Mouse (Mus musculus) myocyte (in vitro differentiated cells): ENCODE measurements around the gene BC051019. TPM values are rescaled to one million over a fixed set of nuclear protein-coding genes. Genes with fewer than 3 reads are reported as not detected.

ENCODE experiments used
- H3K27me3 ChIP-seq: one replicate; pipeline ENCODE4 v1.6.1; 2011; ENCODE audit not compliant: control insufficient read depth, insufficient read depth, insufficient read length
- H3K36me3 ChIP-seq: one replicate; pipeline ENCODE4 v1.6.1; 2011; ENCODE audit not compliant: control insufficient read depth, insufficient read depth
- H3K4me2 ChIP-seq: one replicate; pipeline ENCODE4 v1.6.1; 2011; ENCODE audit warnings: low read depth, control low read depth
- H3K4me3 ChIP-seq: one replicate; pipeline ENCODE4 v1.5.1; 2011; ENCODE audit warnings: mild to moderate bottlenecking, control low read depth, moderate library complexity
- H3K79me2 ChIP-seq: one replicate; pipeline ENCODE4 v1.6.1; 2011; ENCODE audit not compliant: control insufficient read depth, insufficient read depth
- H3ac ChIP-seq: one replicate; pipeline ENCODE4 v1.6.1; 2011; ENCODE audit not compliant: control insufficient read depth, insufficient read length
- CEBPB ChIP-seq: IDR thresholded peaks from 2 replicates; pipeline ENCODE4 v1.6.1; 2011; ENCODE audit warnings: mild to moderate bottlenecking, moderate library complexity; ENCODE audit not compliant: poor library complexity, insufficient read depth, severe bottlenecking
- E2F4 ChIP-seq: IDR thresholded peaks from one replicate; pipeline ENCODE4 v1.6.1; 2011; ENCODE audit warnings: mild to moderate bottlenecking, control low read depth, moderate library complexity; ENCODE audit not compliant: insufficient read depth
- MAX ChIP-seq: IDR thresholded peaks from one replicate; pipeline ENCODE4 v1.6.1; 2011; ENCODE audit warnings: low read depth, mild to moderate bottlenecking, control low read depth
- MYOD1 ChIP-seq, 3 experiments: IDR thresholded peaks; one replicate each; pipeline ENCODE4 v1.6.1; 2011; ENCODE audit warnings: control low read depth in 2 of 3, low read depth in 2 of 3, mild to moderate bottlenecking in 2 of 3, moderate library complexity in 1 of 3; ENCODE audit not compliant: insufficient read length in 2 of 3, control insufficient read depth in 1 of 3
- MYOG ChIP-seq, 3 experiments: IDR thresholded peaks; one replicate each; pipeline ENCODE4 v1.6.1; 2011; ENCODE audit warnings: control low read depth in 2 of 3, low read depth in 2 of 3, mild to moderate bottlenecking in 2 of 3; ENCODE audit not compliant: insufficient read length in 2 of 3, control insufficient read depth in 1 of 3, insufficient read depth in 1 of 3
- POLR2A ChIP-seq: IDR thresholded peaks from one replicate; pipeline ENCODE4 v1.6.1; 2011; ENCODE audit warnings: low read depth, mild to moderate bottlenecking, control low read depth, moderate library complexity; ENCODE audit not compliant: insufficient read length
- POLR2AphosphoS2 ChIP-seq: IDR thresholded peaks from one replicate; pipeline ENCODE4 v1.6.1; 2011; ENCODE audit warnings: low read depth, control low read depth; ENCODE audit not compliant: insufficient read length
- REST ChIP-seq: IDR thresholded peaks from one replicate; pipeline ENCODE4 v1.6.1; 2011; ENCODE audit warnings: mild to moderate bottlenecking, control low read depth, moderate library complexity; ENCODE audit not compliant: insufficient read depth, insufficient read length
- SRF ChIP-seq: IDR thresholded peaks from one replicate; pipeline ENCODE4 v1.6.1; 2011; ENCODE audit warnings: low read depth; ENCODE audit not compliant: control insufficient read depth, insufficient read length
- TCF12 ChIP-seq: IDR thresholded peaks from one replicate; pipeline ENCODE4 v1.6.1; 2011; ENCODE audit warnings: mild to moderate bottlenecking, control low read depth; ENCODE audit not compliant: poor library complexity, insufficient read depth, severe bottlenecking
- TCF3 ChIP-seq: IDR thresholded peaks from one replicate; pipeline ENCODE4 v1.6.1; 2011; ENCODE audit warnings: low read depth, control low read depth; ENCODE audit not compliant: insufficient read length
- USF1 ChIP-seq: IDR thresholded peaks from one replicate; pipeline ENCODE4 v1.6.1; 2011; ENCODE audit warnings: low read depth, mild to moderate bottlenecking, control low read depth, moderate library complexity
- polyA plus RNA-seq: library from polyadenylated mRNA; unstranded; fragments of >200 nt; fragmentation: generic; extraction: Trizol; gene quantifications from one replicate; pipeline ENCODE4 v1.2.1, GENCODE M21; 2012; ENCODE audit warnings: missing spikeins

BC051019 gene
- polyA plus RNA-seq, 1 experiment = 33.3 TPM

- Histone ChIP-seq H3K79me2 (peaks cover 2% of the 10 kb centered on the region), H3K4me3 (no peak overlapping the region), H3K36me3 (no peaks in the 10 kb centered on the region), H3K27me3 (no peaks in the 10 kb centered on the region), H3ac (no peak overlapping the region), H3K4me2 (no peak overlapping the region)
- TF ChIP-seq POLR2AphosphoS2 (no peak), MYOG (IDR thresholded peaks at IDR 0.05; ENCODE audit: control insufficient read depth in 1 of 3, insufficient read depth in 1 of 3, insufficient read length in 2 of 3, low read depth in 2 of 3) (no peak), MAX (no peak), POLR2A (no peak), TCF3 (no peak), E2F4 (no peak), CEBPB (no peak), MYOD1 (IDR thresholded peaks at IDR 0.05; ENCODE audit: control insufficient read depth in 1 of 3, insufficient read length in 2 of 3, low read depth in 2 of 3) (no peak), SRF (no peak), TCF12 (no peak), USF1 (no peak), REST (no peak)
These were observed 32.6 kb upstream of the BC051019 start for GRCm38 (mm10) chr7:109756291-109756690.

DNA sequence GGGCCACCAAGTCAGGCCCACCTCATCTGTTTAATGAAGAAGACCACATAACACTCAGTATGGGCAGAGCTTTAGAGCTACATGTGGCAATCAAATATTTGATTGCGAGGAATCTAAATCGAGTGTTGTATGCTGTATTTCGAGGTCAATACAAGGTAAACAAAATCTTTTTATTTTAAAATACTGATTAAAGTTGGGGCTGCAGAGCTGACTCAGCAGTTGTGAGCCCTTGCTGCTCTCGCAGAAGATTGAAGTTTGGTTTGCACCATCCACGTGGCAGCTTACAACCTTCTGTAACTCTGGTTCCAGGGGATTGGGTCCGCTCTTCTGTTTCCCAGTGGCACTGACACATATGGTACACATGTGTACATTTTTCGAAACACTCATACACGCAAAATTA, 30.4 kb upstream of the BC051019 start:
- no peak for TF ChIP-seq TCF12
- TF ChIP-seq MAX = no peak
- TF ChIP-seq POLR2A = no peak
- TF ChIP-seq MYOD1 (IDR thresholded peaks at IDR 0.05; ENCODE audit: control insufficient read depth in 1 of 3, insufficient read length in 2 of 3, low read depth in 2 of 3) = no peak
- no peak for TF ChIP-seq TCF3
- TF ChIP-seq SRF = no peak
- H3ac ChIP-seq = no peak overlapping the region

DNA sequence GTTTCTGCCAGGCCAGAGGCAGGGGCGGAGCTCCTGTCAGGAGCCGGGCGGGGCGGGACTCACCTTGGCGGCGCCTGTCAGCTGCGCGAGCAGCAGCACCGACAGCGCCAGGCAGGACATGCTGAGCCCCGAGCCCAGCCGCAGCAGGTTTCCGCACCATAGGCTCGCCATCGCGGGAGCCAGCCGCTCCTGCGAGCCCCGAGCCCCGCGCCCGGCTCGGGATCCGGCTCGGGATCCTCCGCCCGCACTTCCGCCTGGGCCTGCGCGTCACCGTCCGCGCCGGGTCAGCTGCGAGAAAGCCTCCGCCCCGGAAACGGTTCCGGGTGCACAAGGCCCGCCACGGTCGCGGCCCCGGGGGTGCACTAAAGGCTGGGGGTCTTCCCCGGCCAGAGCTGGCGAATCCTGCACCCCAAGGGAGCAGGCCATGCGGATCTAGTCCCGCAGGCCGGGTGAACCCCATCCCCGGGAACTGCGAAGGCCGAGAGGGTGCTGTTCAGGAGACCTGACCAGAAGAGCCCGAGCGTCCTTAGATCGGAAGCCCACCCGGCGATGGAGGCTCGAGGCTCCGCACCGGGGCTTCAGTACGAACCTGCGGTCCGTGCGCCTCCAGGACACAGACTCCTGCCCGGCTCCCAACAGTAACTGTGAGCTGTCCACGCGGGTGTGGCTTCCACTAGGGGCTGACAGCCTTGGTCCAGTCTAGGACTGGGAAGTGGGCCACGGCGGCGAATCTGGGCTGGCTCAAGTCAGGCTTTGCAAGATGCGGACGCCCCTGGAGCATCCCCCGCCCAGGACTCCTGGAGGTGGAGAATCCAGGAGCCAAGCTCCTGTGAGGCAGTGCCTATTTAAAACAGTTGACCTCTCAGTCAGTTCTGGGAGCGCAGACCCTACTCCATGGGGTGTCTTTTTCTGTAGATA, 28.6 kb upstream of the BC051019 start, which contains the start of gene Tmem9b:
Gene Tmem9b, minus strand, starts transcription at position 868 of the 918 bp plus-strand sequence.
- TF ChIP-seq POLR2A (peak; percentile 69), MYOG (IDR thresholded peaks at IDR 0.05; ENCODE audit: control insufficient read depth in 1 of 3, insufficient read depth in 1 of 3, insufficient read length in 2 of 3, low read depth in 2 of 3) (peak in 2 of 3 experiments; percentile 32 to 38), MYOD1 (IDR thresholded peaks at IDR 0.05; ENCODE audit: control insufficient read depth in 1 of 3, insufficient read length in 2 of 3, low read depth in 2 of 3) (peak in 2 of 3 experiments; percentile 12 to 56), USF1 (no peak)
- peak within 1 kb of the TSS; percentile 94 for H3K4me2 ChIP-seq
- no peaks in the 10 kb centered on the region for H3K36me3 ChIP-seq
- peak within 1 kb of the TSS; percentile 83 for H3ac ChIP-seq
- peaks cover 11% of the 10 kb centered on the region for H3K79me2 ChIP-seq
- no peaks in the 10 kb centered on the region for H3K27me3 ChIP-seq
- peak within 1 kb of the TSS; percentile 90 for H3K4me3 ChIP-seq

More for the DNA sequence above, 30.4 kb upstream of the BC051019 start:
- H3K36me3 ChIP-seq = no peaks in the 10 kb centered on the region
- H3K79me2 ChIP-seq = peaks cover 11% of the 10 kb centered on the region
- no peak overlapping the region for H3K4me2 ChIP-seq
- H3K27me3 ChIP-seq = no peaks in the 10 kb centered on the region
- no peak overlapping the region for H3K4me3 ChIP-seq

GRCm38 (mm10) chr7:109751427-109752007, 27.9 kb upstream of the BC051019 start:
- Histone ChIP-seq H3ac (peak overlapping the region; percentile 83), H3K79me2 (peaks cover 11% of the 10 kb centered on the region), H3K4me2 (peak overlapping the region; percentile 74), H3K27me3 (no peaks in the 10 kb centered on the region), H3K4me3 (peak overlapping the region; percentile 90), H3K36me3 (no peaks in the 10 kb centered on the region)
- TF ChIP-seq USF1 (no peak), TCF3 (no peak), CEBPB (no peak), E2F4 (no peak), POLR2A (no peak), SRF (no peak), MAX (no peak), TCF12 (no peak)

DNA sequence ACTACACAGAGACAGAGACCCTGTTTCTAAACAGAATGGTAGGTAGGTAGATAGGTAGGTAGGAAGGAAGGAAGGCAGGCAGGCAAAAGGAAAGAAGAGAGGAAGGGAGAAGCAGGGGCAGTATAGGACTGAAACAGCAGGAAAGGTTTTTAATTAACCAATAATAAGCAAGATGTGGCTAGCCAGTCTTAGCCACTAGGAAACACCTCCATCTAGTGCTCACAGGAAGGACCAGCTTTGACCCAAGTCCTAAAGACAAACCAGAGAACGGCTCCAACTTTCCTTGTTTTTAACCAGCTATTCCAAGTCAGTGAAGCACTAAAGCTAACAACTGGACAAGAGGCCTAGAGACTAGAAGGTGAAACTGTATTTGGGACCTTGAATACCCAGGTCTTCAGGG, 24.1 kb upstream of the BC051019 start:
- H3K36me3 ChIP-seq = peaks cover 17% of the 10 kb centered on the region
- H3ac ChIP-seq = no peak overlapping the region
- TF ChIP-seq REST (no peak), TCF12 (no peak), SRF (no peak), MYOG (IDR thresholded peaks at IDR 0.05; ENCODE audit: control insufficient read depth in 1 of 3, insufficient read depth in 1 of 3, insufficient read length in 2 of 3, low read depth in 2 of 3) (no peak), POLR2AphosphoS2 (no peak), MAX (no peak), USF1 (no peak), MYOD1 (IDR thresholded peaks at IDR 0.05; ENCODE audit: control insufficient read depth in 1 of 3, insufficient read length in 2 of 3, low read depth in 2 of 3) (no peak), POLR2A (no peak), CEBPB (no peak), TCF3 (no peak), E2F4 (no peak)

More for the DNA sequence above, 24.1 kb upstream of the BC051019 start:
- Histone ChIP-seq H3K4me3 (no peak overlapping the region), H3K79me2 (peaks cover 11% of the 10 kb centered on the region), H3K27me3 (no peaks in the 10 kb centered on the region), H3K4me2 (no peak overlapping the region)
